Mouse (Mus musculus): ENCODE data around the gene Zfp513. TPM values are rescaled to one million over a fixed set of nuclear protein-coding genes. Genes with fewer than 3 reads are reported as not detected.
"Not testable (repeated sequence)": the region's sequence is repeated elsewhere in the genome, so short reads cannot be mapped to it uniquely, and the experiment has no call there.

Gene Zfp513
- polyA plus RNA-seq, 1 experiment: 65.0 TPM

GRCm38 (mm10) chr5:31219070-31219469 lies 17.0 kb upstream of the Zfp513 start:
- WGBS: 0% methylated on average over 2 of the region's 2 CpGs
- Histone ChIP-seq H3K4me3 (ENCODE audit: low read depth, low read length) (no peak overlapping the region), H3K36me3 (ENCODE audit: control insufficient read depth, insufficient read depth, low read length) (peaks cover 2% of the 10 kb centered on the region; the same call in 1 of the 2 replicates), H3K27me3 (ENCODE audit: control insufficient read depth, insufficient read depth, low read length) (no peaks in the 10 kb centered on the region), H3K4me1 (ENCODE audit: control insufficient read depth, insufficient read depth, insufficient read length, low read length) (peaks cover 3% of the 10 kb centered on the region; the same call in 1 of the 2 replicates), H3K27ac (ENCODE audit: insufficient read depth, low read depth, low read length) (no peak overlapping the region)
- TF ChIP-seq POLR2A (IDR thresholded peaks at IDR 0.05; ENCODE audit: low read depth, low read length): no peak
- no peak for TF ChIP-seq CTCF (IDR thresholded peaks at IDR 0.05; ENCODE audit: extremely low read depth, insufficient read length, insufficient replicate concordance, low read depth, low read length)

- peaks cover 3% of the 10 kb centered on the region; the same call in 1 of the 2 replicates for H3K4me1 ChIP-seq (ENCODE audit: control insufficient read depth, insufficient read depth, insufficient read length, low read length)
- peaks cover 2% of the 10 kb centered on the region; the same call in 1 of the 2 replicates for H3K36me3 ChIP-seq (ENCODE audit: control insufficient read depth, insufficient read depth, low read length)
- no peak overlapping the region for H3K4me3 ChIP-seq (ENCODE audit: low read depth, low read length)
- H3K27me3 ChIP-seq (ENCODE audit: control insufficient read depth, insufficient read depth, low read length): no peaks in the 10 kb centered on the region
- WGBS: 34% methylated on average over 7 of the region's 7 CpGs
- no peak overlapping the region for H3K27ac ChIP-seq (ENCODE audit: insufficient read depth, low read depth, low read length)
- TF ChIP-seq CTCF (IDR thresholded peaks at IDR 0.05; ENCODE audit: extremely low read depth, insufficient read length, insufficient replicate concordance, low read depth, low read length) (no peak), POLR2A (IDR thresholded peaks at IDR 0.05; ENCODE audit: low read depth, low read length) (no peak)
These were observed 16.2 kb upstream of the Zfp513 start for GRCm38 (mm10) chr5:31218294-31218693.

GRCm38 (mm10) chr5:31216554-31216953 lies 14.5 kb upstream of the Zfp513 start:
- H3K27ac ChIP-seq (ENCODE audit: insufficient read depth, low read depth, low read length); H3K36me3 ChIP-seq (ENCODE audit: control insufficient read depth, insufficient read depth, low read length); H3K27me3 ChIP-seq (ENCODE audit: control insufficient read depth, insufficient read depth, low read length); H3K4me1 ChIP-seq (ENCODE audit: control insufficient read depth, insufficient read depth, insufficient read length, low read length); H3K4me3 ChIP-seq (ENCODE audit: low read depth, low read length): not testable (repeated sequence)
- 78% methylated on average over 6 of the region's 6 CpGs for WGBS

GRCm38 (mm10) chr5:31204421-31204820 lies 2.3 kb upstream of the Zfp513 start:
- H3K36me3 ChIP-seq (ENCODE audit: control insufficient read depth, insufficient read depth, low read length): peaks cover 52% of the 10 kb centered on the region
- H3K27me3 ChIP-seq (ENCODE audit: control insufficient read depth, insufficient read depth, low read length): no peaks in the 10 kb centered on the region
- no peak for TF ChIP-seq POLR2A (IDR thresholded peaks at IDR 0.05; ENCODE audit: low read depth, low read length)
- no peak for TF ChIP-seq CTCF (IDR thresholded peaks at IDR 0.05; ENCODE audit: extremely low read depth, insufficient read length, insufficient replicate concordance, low read depth, low read length)
- WGBS: 90% methylated on average over 6 of the region's 6 CpGs
- peaks cover 8% of the 10 kb centered on the region for H3K4me1 ChIP-seq (ENCODE audit: control insufficient read depth, insufficient read depth, insufficient read length, low read length)
- no peak overlapping the region for H3K4me3 ChIP-seq (ENCODE audit: low read depth, low read length)
- H3K27ac ChIP-seq (ENCODE audit: insufficient read depth, low read depth, low read length): no peak overlapping the region

DNA sequence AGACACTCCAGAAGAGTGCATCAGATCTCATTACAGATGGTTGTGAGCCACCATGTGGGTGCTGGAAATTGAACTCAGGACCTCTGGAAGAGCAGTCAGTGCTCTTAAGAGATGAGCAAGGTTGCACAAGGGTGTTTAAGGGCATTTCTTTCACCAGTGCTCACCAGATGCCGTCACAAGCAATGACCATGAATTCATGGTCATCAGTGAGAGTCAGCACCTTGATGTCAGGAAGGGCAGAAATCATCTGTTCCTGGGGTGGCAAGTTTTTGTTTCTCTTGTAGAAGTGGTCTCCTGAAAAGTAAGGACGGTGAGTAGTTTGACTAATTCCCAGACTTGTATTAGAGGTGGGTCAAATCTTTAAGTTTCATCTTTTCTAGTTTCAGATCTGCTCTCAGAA lies 1.8 kb upstream of the Zfp513 start:
- peaks cover 8% of the 10 kb centered on the region for H3K4me1 ChIP-seq (ENCODE audit: control insufficient read depth, insufficient read depth, insufficient read length, low read length)
- no peak overlapping the region for H3K4me3 ChIP-seq (ENCODE audit: low read depth, low read length)
- no peak for TF ChIP-seq POLR2A (IDR thresholded peaks at IDR 0.05; ENCODE audit: low read depth, low read length)
- 93% methylated on average over 2 of the region's 2 CpGs for WGBS
- H3K27ac ChIP-seq (ENCODE audit: insufficient read depth, low read depth, low read length): no peak overlapping the region
- no peaks in the 10 kb centered on the region for H3K27me3 ChIP-seq (ENCODE audit: control insufficient read depth, insufficient read depth, low read length)
- peaks cover 56% of the 10 kb centered on the region for H3K36me3 ChIP-seq (ENCODE audit: control insufficient read depth, insufficient read depth, low read length)

DNA sequence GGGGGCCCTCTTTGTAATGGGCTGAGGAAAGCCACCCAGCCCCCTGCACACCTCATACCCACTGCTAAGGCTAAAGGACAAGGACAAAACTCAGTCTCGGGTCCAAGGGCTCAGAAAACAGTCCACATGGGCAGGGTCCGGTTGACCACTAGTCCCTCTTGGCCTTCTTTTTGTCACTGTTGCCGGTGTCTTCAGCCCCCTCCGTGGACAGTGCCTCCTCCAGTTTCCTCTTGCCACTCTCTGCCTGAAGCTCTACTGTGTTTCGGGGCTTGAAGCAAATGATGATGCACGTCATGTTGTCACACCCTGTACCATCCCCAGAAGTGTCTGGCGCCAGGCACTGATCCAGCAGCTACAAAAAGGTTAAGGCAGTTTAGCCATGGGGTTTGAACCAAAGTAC lies 830 bp upstream of the Zfp513 start:
- H3K36me3 ChIP-seq (ENCODE audit: control insufficient read depth, insufficient read depth, low read length): peaks cover 60% of the 10 kb centered on the region
- WGBS: 85% methylated on average over 7 of the region's 7 CpGs
- H3K27me3 ChIP-seq (ENCODE audit: control insufficient read depth, insufficient read depth, low read length): no peaks in the 10 kb centered on the region
- H3K4me1 ChIP-seq (ENCODE audit: control insufficient read depth, insufficient read depth, insufficient read length, low read length): peaks cover 8% of the 10 kb centered on the region
- TF ChIP-seq POLR2A (IDR thresholded peaks at IDR 0.05; ENCODE audit: low read depth, low read length) (no peak), CTCF (IDR thresholded peaks at IDR 0.05; ENCODE audit: extremely low read depth, insufficient read length, insufficient replicate concordance, low read depth, low read length) (no peak)
- peak overlapping the region; percentile 71 for H3K4me3 ChIP-seq (ENCODE audit: low read depth, low read length)
- H3K27ac ChIP-seq (ENCODE audit: insufficient read depth, low read depth, low read length): no peak overlapping the region

- TF ChIP-seq POLR2A (IDR thresholded peaks at IDR 0.05; ENCODE audit: low read depth, low read length) (no peak), CTCF (IDR thresholded peaks at IDR 0.05; ENCODE audit: extremely low read depth, insufficient read length, insufficient replicate concordance, low read depth, low read length) (no peak)
- peak overlapping the region; percentile 67 for H3K27ac ChIP-seq (ENCODE audit: insufficient read depth, low read depth, low read length)
- no peaks in the 10 kb centered on the region for H3K27me3 ChIP-seq (ENCODE audit: control insufficient read depth, insufficient read depth, low read length)
- WGBS: 7% methylated on average over 13 of the region's 13 CpGs
- H3K36me3 ChIP-seq (ENCODE audit: control insufficient read depth, insufficient read depth, low read length): peaks cover 64% of the 10 kb centered on the region
- peaks cover 8% of the 10 kb centered on the region for H3K4me1 ChIP-seq (ENCODE audit: control insufficient read depth, insufficient read depth, insufficient read length, low read length)
- H3K4me3 ChIP-seq (ENCODE audit: low read depth, low read length): peak overlapping the region; percentile 75
These were observed 911 bp downstream of the Zfp513 start for GRCm38 (mm10) chr5:31201042-31201741.
